Mouse (Mus musculus): ENCODE results near the gene Rps18.
A peak's percentile ranks its signal among the peaks of the same experiment; 100 is the strongest.

- TF ChIP-seq POLR2A (IDR thresholded peaks at IDR 0.05; ENCODE audit: insufficient read depth, low read depth, low read length) (peak; percentile 55; the same call in 1 of the 2 replicates), CTCF (IDR thresholded peaks at IDR 0.05; ENCODE audit: insufficient read depth, low read depth, low read length) (no peak)
These were observed 46.5 kb downstream of the Rps18 start, which contains the start of gene Daxx for GRCm38 (mm10) chr17:33909077-33909868.
